Mouse (Mus musculus) G1E (cell line): ENCODE measurements around the gene Mkrn3.

Experiments
- CTCF ChIP-seq: IDR thresholded peaks from 2 replicates; pipeline ENCODE4 v1.5.1; 2012; ENCODE audit warnings: low read depth, low read length, inconsistent platforms, mixed read lengths
- GATA1 ChIP-seq: IDR thresholded peaks from 2 replicates; pipeline ENCODE4 v1.6.1; 2012; ENCODE audit warnings: borderline replicate concordance, low read length, inconsistent platforms, mixed read lengths
- TAL1 ChIP-seq: conservative IDR thresholded peaks from 2 replicates; pipeline ENCODE4 v1.6.1; 2012; ENCODE audit warnings: low read depth, low read length, inconsistent platforms, mixed read lengths

DNA sequence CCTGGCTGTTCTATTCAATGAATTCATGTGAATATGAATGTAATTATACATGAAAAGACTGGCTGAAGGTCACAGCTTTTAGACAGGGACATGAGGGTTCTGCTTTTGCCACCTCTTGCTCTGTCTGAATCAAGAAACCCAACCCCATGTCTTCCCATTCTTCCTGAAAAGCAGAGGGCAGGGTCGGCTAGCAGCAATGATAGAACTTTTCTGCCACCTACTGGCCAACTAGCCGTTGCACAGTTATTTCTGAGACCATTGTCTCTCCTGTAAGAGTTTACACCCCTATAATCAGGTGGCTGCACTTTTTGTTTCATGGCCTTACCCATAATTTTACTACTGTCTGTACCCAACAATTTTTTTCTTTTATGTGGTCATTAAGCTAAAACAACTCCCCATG, 37.5 kb downstream of the Mkrn3 start:
- 0 out of 2 replicates have a peak, but pooled peaks have one; percentile 14 for TF ChIP-seq CTCF
- no peak for TF ChIP-seq TAL1
- TF ChIP-seq GATA1: no peak
